Mouse (Mus musculus) spleen, postnatal 0 days (tissue): ENCODE data around the gene Ms4a8a. TPM values are rescaled to one million over a fixed set of nuclear protein-coding genes. Genes with fewer than 3 reads are reported as not detected.

Experiments used
- polyA plus RNA-seq: library from polyadenylated mRNA; unstranded; fragments of >200 nt; fragmentation: Nextera tagmentation; extraction: Ambion mirVana; gene quantifications from 2 replicates; pipeline ENCODE4 v1.2.1, GENCODE M21; 2015

Gene Ms4a8a
- polyA plus RNA-seq = 0.35 and 0.46 TPM in 2 replicates

GRCm38 (mm10) chr19:11080934-11081333 is at the start of gene Ms4a8a:
TSS of gene Ms4a8a (minus strand) at chr19:11081102.

GRCm38 (mm10) chr19:11017891-11018290 is 63.0 kb downstream of the Ms4a8a start, which contains the start of gene Ms4a18:
TSS of gene Ms4a18 (minus strand) at chr19:11018031.

Other genes starting within 250 kb of the Ms4a8a start
- 4.9 and 6.8 TPM in 2 replicates for gene Slc15a3, start 241.4 kb downstream of the Ms4a8a start, polyA plus RNA-seq
- gene Tmem132a, start 211.2 kb downstream of the Ms4a8a start, polyA plus RNA-seq = 6.8 and 8.2 TPM in 2 replicates
- 26.2 and 34.8 TPM in 2 replicates for gene Tmem109, start 199.1 kb downstream of the Ms4a8a start, polyA plus RNA-seq
- gene Prpf19, start 185.9 kb downstream of the Ms4a8a start, polyA plus RNA-seq = 27.0 and 27.9 TPM in 2 replicates
- gene Zp1, start 160.5 kb downstream of the Ms4a8a start, polyA plus RNA-seq = not detected in 2 replicates
- gene Ptgdr2, start 143.9 kb downstream of the Ms4a8a start, polyA plus RNA-seq = 0.05 TPM in 1 of 2 replicates, not detected in the other
- gene Ccdc86, start 131.8 kb downstream of the Ms4a8a start, polyA plus RNA-seq = 17.8 and 18.3 TPM in 2 replicates
- gene Ms4a10, start 106.4 kb downstream of the Ms4a8a start, polyA plus RNA-seq = not detected in 2 replicates
- not detected in 2 replicates for gene Ms4a15, start 87.9 kb downstream of the Ms4a8a start, polyA plus RNA-seq
- not detected in 2 replicates for gene Ms4a18, start 63.1 kb downstream of the Ms4a8a start, polyA plus RNA-seq
- not detected in 2 replicates for gene 1700017D01Rik, start 49.8 kb upstream of the Ms4a8a start, polyA plus RNA-seq
- gene 1700025F22Rik, start 84.2 kb upstream of the Ms4a8a start, polyA plus RNA-seq = not detected in 2 replicates
- not detected in 2 replicates for gene Ms4a13, start 115.6 kb upstream of the Ms4a8a start, polyA plus RNA-seq
- gene Ms4a12, start 151.3 kb upstream of the Ms4a8a start, polyA plus RNA-seq = not detected in 2 replicates
- 10.4 and 15.5 TPM in 2 replicates for gene Ms4a1, start 185.1 kb upstream of the Ms4a8a start, polyA plus RNA-seq
- not detected in 2 replicates for gene Ms4a5, start 202.8 kb upstream of the Ms4a8a start, polyA plus RNA-seq
- 0.13 and 0.17 TPM in 2 replicates for gene Ms4a14, start 233.4 kb upstream of the Ms4a8a start, polyA plus RNA-seq